Mouse (Mus musculus): Measurements from ENCODE around the gene Mfap3l. TPM values are rescaled to one million over a fixed set of nuclear protein-coding genes. Genes with fewer than 3 reads are reported as not detected.

Gene Mfap3l
- polyA plus RNA-seq, 1 experiment from 2014 or later = 1.6 TPM

DNA sequence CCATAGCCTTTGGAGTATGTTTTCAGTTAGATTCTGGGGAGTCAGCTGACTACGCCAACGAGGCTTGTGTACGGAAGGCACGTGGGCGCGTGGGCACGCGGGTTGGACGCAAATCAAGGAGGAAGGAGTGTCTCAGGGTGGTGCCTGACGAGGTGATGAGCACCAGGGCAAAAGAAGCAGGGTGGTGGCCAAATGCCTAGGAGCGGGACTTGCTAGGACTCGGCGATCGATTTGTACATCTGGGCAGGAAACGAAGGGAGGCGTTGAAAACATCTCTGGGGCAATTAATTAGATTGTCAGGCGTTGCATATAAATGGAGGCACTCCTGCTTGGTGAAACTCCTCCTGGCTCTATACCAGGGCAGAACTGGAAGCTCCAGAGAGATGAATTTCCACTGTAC lies 7.4 kb downstream of the Mfap3l start:
- H3K27ac ChIP-seq (ENCODE audit: low read length) = no peak overlapping the region
- no peaks in the 10 kb centered on the region for H3K36me3 ChIP-seq (ENCODE audit: control insufficient read depth, insufficient read depth, low read length)
- WGBS = 87% methylated on average over 17 of the region's 17 CpGs
- no peak overlapping the region for H3K9ac ChIP-seq (replicated peaks; ENCODE audit: low read depth, low read length)
- H3K9me3 ChIP-seq (ENCODE audit: control insufficient read depth, low read depth, low read length) = no peaks in the 10 kb centered on the region
- H3K4me2 ChIP-seq (replicated peaks; ENCODE audit: low read depth, low read length) = no peak overlapping the region
- no peaks in the 10 kb centered on the region for H3K27me3 ChIP-seq (ENCODE audit: control insufficient read depth, insufficient read depth, low read length)
- no peak overlapping the region for H3K4me3 ChIP-seq (ENCODE audit: low read depth, low read length)
- no peak for ATAC-seq (ENCODE audit: insufficient number of reproducible peaks, insufficient read depth, low FRiP score, low read depth)
- no peaks in the 10 kb centered on the region for H3K4me1 ChIP-seq (ENCODE audit: control insufficient read depth, insufficient read depth, low read length)

DNA sequence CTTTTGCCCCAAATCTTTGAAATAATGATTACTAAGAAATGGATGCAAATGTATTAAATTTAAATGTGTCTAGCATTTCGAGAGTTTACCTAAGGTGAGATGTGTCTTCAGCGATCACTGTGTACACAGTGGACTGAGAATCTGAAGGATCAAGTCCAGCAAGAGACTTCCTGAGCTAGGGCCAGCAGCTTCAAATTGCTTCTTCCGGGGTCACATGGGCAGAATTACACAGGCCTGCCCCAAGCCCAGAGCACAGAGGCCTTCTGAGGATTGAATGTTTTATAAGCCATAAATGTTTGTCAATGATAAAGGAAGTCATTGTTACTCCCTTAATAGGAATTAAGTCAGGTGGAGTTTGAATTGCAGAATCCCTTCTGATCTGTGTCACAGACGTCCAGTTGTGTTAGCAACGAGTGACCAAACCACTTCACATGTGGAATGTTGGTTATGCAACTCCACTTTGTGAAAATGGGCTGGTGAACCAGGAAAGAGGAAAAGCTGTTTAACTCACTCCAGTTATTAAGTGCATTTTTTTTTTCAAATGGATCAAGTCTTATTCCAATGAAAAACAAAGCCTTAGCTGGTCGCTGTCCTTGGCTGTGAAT lies 10.9 kb downstream of the Mfap3l start:
- Histone ChIP-seq H3K27me3 (ENCODE audit: control insufficient read depth, insufficient read depth, low read length) (no peaks in the 10 kb centered on the region), H3K27ac (ENCODE audit: low read length) (no peak overlapping the region), H3K4me2 (replicated peaks; ENCODE audit: low read depth, low read length) (no peak overlapping the region), H3K36me3 (ENCODE audit: control insufficient read depth, insufficient read depth, low read length) (no peaks in the 10 kb centered on the region), H3K9ac (replicated peaks; ENCODE audit: low read depth, low read length) (no peak overlapping the region), H3K4me1 (ENCODE audit: control insufficient read depth, insufficient read depth, low read length) (no peaks in the 10 kb centered on the region), H3K9me3 (ENCODE audit: control insufficient read depth, low read depth, low read length) (no peaks in the 10 kb centered on the region), H3K4me3 (ENCODE audit: low read depth, low read length) (no peak overlapping the region)
- no peak for ATAC-seq (ENCODE audit: insufficient number of reproducible peaks, insufficient read depth, low FRiP score, low read depth)
- 73% methylated on average over 6 of the region's 6 CpGs for WGBS

GRCm38 (mm10) chr8:60645164-60645563 lies 12.5 kb downstream of the Mfap3l start:
- 79% methylated on average over 4 of the region's 4 CpGs for WGBS
- Histone ChIP-seq H3K9ac (replicated peaks; ENCODE audit: low read depth, low read length) (no peak overlapping the region), H3K9me3 (ENCODE audit: control insufficient read depth, low read depth, low read length) (no peaks in the 10 kb centered on the region), H3K27me3 (ENCODE audit: control insufficient read depth, insufficient read depth, low read length) (no peaks in the 10 kb centered on the region), H3K4me2 (replicated peaks; ENCODE audit: low read depth, low read length) (no peak overlapping the region), H3K27ac (ENCODE audit: low read length) (no peak overlapping the region), H3K4me1 (ENCODE audit: control insufficient read depth, insufficient read depth, low read length) (no peaks in the 10 kb centered on the region), H3K4me3 (ENCODE audit: low read depth, low read length) (no peak overlapping the region), H3K36me3 (ENCODE audit: control insufficient read depth, insufficient read depth, low read length) (no peaks in the 10 kb centered on the region)
- no peak for ATAC-seq (ENCODE audit: insufficient number of reproducible peaks, insufficient read depth, low FRiP score, low read depth)

- Histone ChIP-seq H3K27ac (ENCODE audit: low read length) (no peak overlapping the region), H3K4me2 (replicated peaks; ENCODE audit: low read depth, low read length) (no peak overlapping the region), H3K27me3 (ENCODE audit: control insufficient read depth, insufficient read depth, low read length) (no peaks in the 10 kb centered on the region), H3K4me1 (ENCODE audit: control insufficient read depth, insufficient read depth, low read length) (no peaks in the 10 kb centered on the region), H3K9me3 (ENCODE audit: control insufficient read depth, low read depth, low read length) (no peaks in the 10 kb centered on the region), H3K9ac (replicated peaks; ENCODE audit: low read depth, low read length) (no peak overlapping the region), H3K4me3 (ENCODE audit: low read depth, low read length) (no peak overlapping the region), H3K36me3 (ENCODE audit: control insufficient read depth, insufficient read depth, low read length) (no peaks in the 10 kb centered on the region)
- ATAC-seq (ENCODE audit: insufficient number of reproducible peaks, insufficient read depth, low FRiP score, low read depth) = no peak
- 82% methylated on average over 3 of the region's 3 CpGs for WGBS
Measured at GRCm38 (mm10) chr8:60645911-60646310, 13.3 kb downstream of the Mfap3l start.

GRCm38 (mm10) chr8:60647291-60647690 lies 14.7 kb downstream of the Mfap3l start:
- no peak overlapping the region for H3K27ac ChIP-seq (ENCODE audit: low read length)
- no peaks in the 10 kb centered on the region for H3K4me1 ChIP-seq (ENCODE audit: control insufficient read depth, insufficient read depth, low read length)
- ATAC-seq (ENCODE audit: insufficient number of reproducible peaks, insufficient read depth, low FRiP score, low read depth) = no peak
- 95% methylated on average over 3 of the region's 3 CpGs for WGBS
- no peak overlapping the region for H3K9ac ChIP-seq (replicated peaks; ENCODE audit: low read depth, low read length)
- H3K27me3 ChIP-seq (ENCODE audit: control insufficient read depth, insufficient read depth, low read length) = no peaks in the 10 kb centered on the region
- H3K4me3 ChIP-seq (ENCODE audit: low read depth, low read length) = no peak overlapping the region
- H3K9me3 ChIP-seq (ENCODE audit: control insufficient read depth, low read depth, low read length) = no peaks in the 10 kb centered on the region
- no peak overlapping the region for H3K4me2 ChIP-seq (replicated peaks; ENCODE audit: low read depth, low read length)
- no peaks in the 10 kb centered on the region for H3K36me3 ChIP-seq (ENCODE audit: control insufficient read depth, insufficient read depth, low read length)

GRCm38 (mm10) chr8:60649081-60649480 lies 16.5 kb downstream of the Mfap3l start:
- ATAC-seq (ENCODE audit: insufficient number of reproducible peaks, insufficient read depth, low FRiP score, low read depth) = no peak
- WGBS = 58% methylated on average over 1 of the region's 1 CpGs

GRCm38 (mm10) chr8:60650119-60650518 lies 17.5 kb downstream of the Mfap3l start:
- H3K27ac ChIP-seq (ENCODE audit: low read length) = no peak overlapping the region
- ATAC-seq (ENCODE audit: insufficient number of reproducible peaks, insufficient read depth, low FRiP score, low read depth) = no peak
- H3K9me3 ChIP-seq (ENCODE audit: control insufficient read depth, low read depth, low read length) = no peaks in the 10 kb centered on the region
- no peaks in the 10 kb centered on the region for H3K36me3 ChIP-seq (ENCODE audit: control insufficient read depth, insufficient read depth, low read length)
- no peaks in the 10 kb centered on the region for H3K4me1 ChIP-seq (ENCODE audit: control insufficient read depth, insufficient read depth, low read length)
- H3K27me3 ChIP-seq (ENCODE audit: control insufficient read depth, insufficient read depth, low read length) = no peaks in the 10 kb centered on the region
- no peak overlapping the region for H3K4me3 ChIP-seq (ENCODE audit: low read depth, low read length)
- H3K9ac ChIP-seq (replicated peaks; ENCODE audit: low read depth, low read length) = no peak overlapping the region
- no peak overlapping the region for H3K4me2 ChIP-seq (replicated peaks; ENCODE audit: low read depth, low read length)
- WGBS = 84% methylated on average over 4 of the region's 4 CpGs

More at GRCm38 (mm10) chr8:60649081-60649480, 16.5 kb downstream of the Mfap3l start:
- H3K4me1 ChIP-seq (ENCODE audit: control insufficient read depth, insufficient read depth, low read length) = no peaks in the 10 kb centered on the region
- no peaks in the 10 kb centered on the region for H3K36me3 ChIP-seq (ENCODE audit: control insufficient read depth, insufficient read depth, low read length)
- H3K4me2 ChIP-seq (replicated peaks; ENCODE audit: low read depth, low read length) = no peak overlapping the region
- no peaks in the 10 kb centered on the region for H3K9me3 ChIP-seq (ENCODE audit: control insufficient read depth, low read depth, low read length)
- H3K9ac ChIP-seq (replicated peaks; ENCODE audit: low read depth, low read length) = no peak overlapping the region
- H3K27me3 ChIP-seq (ENCODE audit: control insufficient read depth, insufficient read depth, low read length) = no peaks in the 10 kb centered on the region
- no peak overlapping the region for H3K27ac ChIP-seq (ENCODE audit: low read length)
- H3K4me3 ChIP-seq (ENCODE audit: low read depth, low read length) = no peak overlapping the region

- H3K4me2 ChIP-seq (replicated peaks; ENCODE audit: low read depth, low read length) = no peak overlapping the region
- no peak overlapping the region for H3K27ac ChIP-seq (ENCODE audit: low read length)
- no peaks in the 10 kb centered on the region for H3K27me3 ChIP-seq (ENCODE audit: control insufficient read depth, insufficient read depth, low read length)
- WGBS = 78% methylated on average over 6 of the region's 6 CpGs
- no peaks in the 10 kb centered on the region for H3K4me1 ChIP-seq (ENCODE audit: control insufficient read depth, insufficient read depth, low read length)
- no peak for ATAC-seq (ENCODE audit: insufficient number of reproducible peaks, insufficient read depth, low FRiP score, low read depth)
- no peak overlapping the region for H3K4me3 ChIP-seq (ENCODE audit: low read depth, low read length)
- no peak overlapping the region for H3K9ac ChIP-seq (replicated peaks; ENCODE audit: low read depth, low read length)
- no peaks in the 10 kb centered on the region for H3K9me3 ChIP-seq (ENCODE audit: control insufficient read depth, low read depth, low read length)
- no peaks in the 10 kb centered on the region for H3K36me3 ChIP-seq (ENCODE audit: control insufficient read depth, insufficient read depth, low read length)
Measured at GRCm38 (mm10) chr8:60657425-60658113, 24.9 kb downstream of the Mfap3l start.

DNA sequence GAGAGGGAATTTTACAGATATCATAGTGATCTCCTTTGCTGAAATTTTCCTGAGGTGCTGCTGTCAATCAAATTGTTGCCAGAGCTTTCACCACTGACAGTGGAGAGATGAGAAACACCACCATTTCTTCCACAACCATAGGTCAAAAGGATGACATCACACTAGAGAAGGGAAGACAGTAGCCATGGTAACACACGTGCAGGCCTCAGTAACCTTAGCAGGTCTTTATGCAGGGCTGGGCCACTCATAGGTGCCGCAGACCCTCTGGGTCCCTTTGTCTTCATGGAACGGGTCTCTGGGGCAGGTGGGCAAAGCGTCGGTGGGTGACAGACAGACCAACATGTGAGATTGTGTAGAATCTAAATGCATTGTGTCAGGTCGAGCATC lies 25.5 kb downstream of the Mfap3l start:
- 72% methylated on average over 6 of the region's 6 CpGs for WGBS
- no peaks in the 10 kb centered on the region for H3K9me3 ChIP-seq (ENCODE audit: control insufficient read depth, low read depth, low read length)
- no peak for ATAC-seq (ENCODE audit: insufficient number of reproducible peaks, insufficient read depth, low FRiP score, low read depth)
- H3K9ac ChIP-seq (replicated peaks; ENCODE audit: low read depth, low read length) = no peak overlapping the region
- no peak overlapping the region for H3K27ac ChIP-seq (ENCODE audit: low read length)
- H3K27me3 ChIP-seq (ENCODE audit: control insufficient read depth, insufficient read depth, low read length) = no peaks in the 10 kb centered on the region
- no peaks in the 10 kb centered on the region for H3K36me3 ChIP-seq (ENCODE audit: control insufficient read depth, insufficient read depth, low read length)
- no peak overlapping the region for H3K4me2 ChIP-seq (replicated peaks; ENCODE audit: low read depth, low read length)
- no peak overlapping the region for H3K4me3 ChIP-seq (ENCODE audit: low read depth, low read length)
- H3K4me1 ChIP-seq (ENCODE audit: control insufficient read depth, insufficient read depth, low read length) = no peaks in the 10 kb centered on the region

Data from stomach, embryonic 14.5 days (tissue).